Mouse (Mus musculus): Measurements from ENCODE around the gene Mturn. TPM values are rescaled to one million over a fixed set of nuclear protein-coding genes. Genes with fewer than 3 reads are reported as not detected.

Mturn gene
- polyA plus RNA-seq, 1 experiment = 0.05 TPM

DNA sequence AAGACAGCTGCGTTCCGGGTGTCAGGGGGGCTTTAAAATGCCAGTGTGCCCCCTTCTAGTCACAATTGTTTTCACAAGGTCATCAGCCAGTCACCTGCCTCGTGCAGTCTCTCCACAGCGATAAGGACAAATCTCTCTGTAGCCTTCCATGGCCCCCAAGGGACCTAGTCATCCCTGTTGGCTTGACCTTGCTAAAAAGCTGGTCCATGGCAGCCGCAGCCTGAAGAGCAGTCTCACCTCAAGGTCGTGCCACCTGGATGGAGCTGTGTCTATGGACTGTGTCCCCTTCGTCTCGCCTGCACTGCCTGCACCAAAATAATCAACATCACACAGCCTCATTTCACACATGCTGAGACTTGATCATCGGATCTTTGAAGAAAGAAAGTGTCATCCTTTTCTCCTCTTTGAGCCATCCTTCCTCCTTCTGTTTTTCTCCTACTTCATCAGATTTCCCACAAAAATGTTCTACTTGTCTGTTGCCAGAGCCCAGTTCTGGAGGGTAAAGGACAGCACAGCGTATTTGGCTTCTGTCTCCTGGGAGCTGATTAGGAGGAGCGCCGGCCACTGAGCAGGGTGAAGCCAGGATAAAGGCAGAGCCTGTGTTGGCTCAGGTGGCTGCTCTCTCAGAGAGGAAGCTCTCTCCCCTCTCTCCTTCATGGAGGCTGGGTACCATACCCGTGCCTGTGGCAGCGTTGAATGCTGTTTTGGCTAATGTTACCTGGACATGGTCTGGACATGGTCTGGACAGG lies 10.1 kb downstream of the Mturn start:
- Histone ChIP-seq H3K4me3 (replicated peaks) (no peak overlapping the region), H3K27me3 (ENCODE audit: control insufficient read depth) (peaks cover 4% of the 10 kb centered on the region; the same call in 1 of the 2 replicates), H3K4me1 (ENCODE audit: control insufficient read depth) (no peaks in the 10 kb centered on the region), H3K36me3 (ENCODE audit: control insufficient read depth) (no peaks in the 10 kb centered on the region), H3K9me3 (ENCODE audit: control insufficient read depth, low read length) (no peaks in the 10 kb centered on the region)
- TF ChIP-seq GATA1 (IDR thresholded peaks at IDR 0.05; ENCODE audit: low read length) (no peak), TAL1 (IDR thresholded peaks at IDR 0.05; ENCODE audit: low read length) (no peak)

DNA sequence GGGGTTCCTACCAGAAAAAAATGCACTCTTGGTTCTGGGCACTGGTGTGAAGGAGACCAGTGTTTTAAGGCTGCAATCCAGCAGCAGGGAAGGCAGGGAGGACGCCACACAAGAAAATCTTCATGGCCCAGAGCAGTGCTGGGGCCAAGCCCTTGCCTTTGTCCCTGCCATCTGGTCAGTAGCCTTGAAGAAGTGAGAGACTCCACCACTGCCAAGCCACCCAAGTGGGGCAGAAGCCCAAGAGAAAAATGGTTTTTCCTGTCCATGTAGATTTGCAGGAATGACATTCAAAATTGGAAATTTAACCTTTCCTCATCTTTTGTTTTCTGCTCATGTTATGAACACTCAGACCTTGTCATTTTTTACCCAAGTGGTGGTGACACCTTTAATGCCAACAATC lies 10.8 kb downstream of the Mturn start:
- TF ChIP-seq TAL1 (IDR thresholded peaks at IDR 0.05; ENCODE audit: low read length) = no peak
- TF ChIP-seq GATA1 (IDR thresholded peaks at IDR 0.05; ENCODE audit: low read length) = no peak
- Histone ChIP-seq H3K27me3 (ENCODE audit: control insufficient read depth) (peaks cover 8% of the 10 kb centered on the region), H3K9me3 (ENCODE audit: control insufficient read depth, low read length) (no peaks in the 10 kb centered on the region), H3K4me1 (ENCODE audit: control insufficient read depth) (no peaks in the 10 kb centered on the region), H3K4me3 (replicated peaks) (no peak overlapping the region), H3K36me3 (ENCODE audit: control insufficient read depth) (no peaks in the 10 kb centered on the region)

GRCm38 (mm10) chr6:54693286-54693685 lies 11.9 kb downstream of the Mturn start:
- Histone ChIP-seq H3K4me3 (replicated peaks) (no peak overlapping the region), H3K27me3 (ENCODE audit: control insufficient read depth) (peaks cover 12% of the 10 kb centered on the region), H3K4me1 (ENCODE audit: control insufficient read depth) (no peaks in the 10 kb centered on the region), H3K36me3 (ENCODE audit: control insufficient read depth) (no peaks in the 10 kb centered on the region), H3K9me3 (ENCODE audit: control insufficient read depth, low read length) (no peaks in the 10 kb centered on the region)
- no peak for TF ChIP-seq GATA1 (IDR thresholded peaks at IDR 0.05; ENCODE audit: low read length)
- no peak for TF ChIP-seq TAL1 (IDR thresholded peaks at IDR 0.05; ENCODE audit: low read length)

DNA sequence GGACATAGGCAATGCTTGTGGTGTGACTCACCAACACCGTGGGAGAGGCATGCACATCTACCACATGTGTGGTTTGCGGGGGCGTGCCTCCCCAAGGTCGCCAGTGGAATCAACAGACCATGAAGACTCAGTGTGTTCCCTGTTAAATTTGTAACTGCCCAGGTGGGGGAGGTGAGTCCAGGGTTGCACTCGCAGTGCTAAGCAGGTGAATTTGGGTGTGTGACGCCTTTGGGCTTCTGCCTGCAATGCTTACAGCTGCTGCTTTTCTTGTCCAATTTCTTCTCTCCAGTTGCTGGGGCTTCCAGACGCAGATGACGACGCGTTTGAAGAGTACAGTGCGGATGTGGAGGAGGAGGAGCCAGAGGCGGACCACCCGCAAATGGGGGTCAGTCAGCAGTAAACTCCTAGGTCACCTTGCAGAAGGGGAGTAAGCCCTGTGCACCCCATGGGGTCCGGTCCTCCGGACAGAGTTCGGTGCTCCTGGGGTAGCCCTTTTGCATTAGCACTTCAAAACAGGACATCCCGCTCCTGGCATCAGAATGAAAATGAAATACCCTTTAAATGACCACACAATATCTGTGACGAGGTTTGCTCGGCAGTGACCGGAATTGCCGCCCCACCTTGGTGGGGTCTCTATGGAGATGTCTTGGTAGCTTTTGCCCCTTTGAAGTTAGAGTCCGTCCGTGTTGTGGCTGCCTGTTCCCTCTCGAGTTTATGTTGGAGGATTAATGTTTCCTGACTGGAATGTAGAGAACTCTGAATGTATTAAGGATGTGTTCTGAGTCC lies 17.5 kb downstream of the Mturn start:
- TF ChIP-seq TAL1 (IDR thresholded peaks at IDR 0.05; ENCODE audit: low read length) (no peak), GATA1 (IDR thresholded peaks at IDR 0.05; ENCODE audit: low read length) (no peak)
- Histone ChIP-seq H3K4me1 (ENCODE audit: control insufficient read depth) (no peaks in the 10 kb centered on the region), H3K4me3 (replicated peaks) (peak overlapping the region; percentile 0), H3K27me3 (ENCODE audit: control insufficient read depth) (peaks cover 50% of the 10 kb centered on the region), H3K9me3 (ENCODE audit: control insufficient read depth, low read length) (no peaks in the 10 kb centered on the region), H3K36me3 (ENCODE audit: control insufficient read depth) (no peaks in the 10 kb centered on the region)

GRCm38 (mm10) chr6:54699477-54700056 lies 18.1 kb downstream of the Mturn start:
- peak overlapping the region; percentile 0 for H3K4me3 ChIP-seq (replicated peaks)

DNA sequence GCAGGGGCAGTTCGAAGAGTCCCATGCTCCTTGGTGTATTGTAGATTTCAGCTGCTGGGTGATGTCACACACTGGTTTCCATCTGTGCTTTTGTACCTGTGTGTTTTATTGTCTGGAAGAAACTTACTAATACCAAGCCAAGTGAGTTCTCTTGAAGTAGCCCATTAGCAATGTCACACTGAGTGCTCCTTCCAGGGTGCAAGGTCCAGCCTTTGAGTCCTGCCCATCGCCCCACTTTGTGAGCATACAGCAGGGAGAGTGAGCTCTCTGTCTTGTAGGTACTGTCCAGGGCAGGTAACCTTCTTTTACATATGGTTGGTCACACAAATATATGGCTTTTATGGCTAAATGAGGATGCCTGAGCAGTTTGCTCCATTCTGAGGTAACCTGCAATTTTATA lies 19.1 kb downstream of the Mturn start:
- no peak overlapping the region for H3K4me3 ChIP-seq (replicated peaks)
- H3K4me1 ChIP-seq (ENCODE audit: control insufficient read depth) = peaks cover 2% of the 10 kb centered on the region
- H3K9me3 ChIP-seq (ENCODE audit: control insufficient read depth, low read length) = no peaks in the 10 kb centered on the region
- H3K36me3 ChIP-seq (ENCODE audit: control insufficient read depth) = no peaks in the 10 kb centered on the region
- H3K27me3 ChIP-seq (ENCODE audit: control insufficient read depth) = peaks cover 54% of the 10 kb centered on the region
- TF ChIP-seq TAL1 (IDR thresholded peaks at IDR 0.05; ENCODE audit: low read length) (no peak), GATA1 (IDR thresholded peaks at IDR 0.05; ENCODE audit: low read length) (no peak)

More at GRCm38 (mm10) chr6:54699477-54700056, 18.1 kb downstream of the Mturn start:
- no peaks in the 10 kb centered on the region for H3K9me3 ChIP-seq (ENCODE audit: control insufficient read depth, low read length)
- peaks cover 53% of the 10 kb centered on the region for H3K27me3 ChIP-seq (ENCODE audit: control insufficient read depth)
- no peaks in the 10 kb centered on the region for H3K36me3 ChIP-seq (ENCODE audit: control insufficient read depth)
- no peaks in the 10 kb centered on the region for H3K4me1 ChIP-seq (ENCODE audit: control insufficient read depth)
- TF ChIP-seq GATA1 (IDR thresholded peaks at IDR 0.05; ENCODE audit: low read length) = no peak

GRCm38 (mm10) chr6:54701901-54702300 lies 20.5 kb downstream of the Mturn start:
- Histone ChIP-seq H3K4me1 (ENCODE audit: control insufficient read depth) (peaks cover 4% of the 10 kb centered on the region), H3K9me3 (ENCODE audit: control insufficient read depth, low read length) (no peaks in the 10 kb centered on the region), H3K36me3 (ENCODE audit: control insufficient read depth) (no peaks in the 10 kb centered on the region), H3K4me3 (replicated peaks) (no peak overlapping the region), H3K27me3 (ENCODE audit: control insufficient read depth) (peaks cover 53% of the 10 kb centered on the region)
- no peak for TF ChIP-seq TAL1 (IDR thresholded peaks at IDR 0.05; ENCODE audit: low read length)
- no peak for TF ChIP-seq GATA1 (IDR thresholded peaks at IDR 0.05; ENCODE audit: low read length)

- Histone ChIP-seq H3K27me3 (ENCODE audit: control insufficient read depth) (peaks cover 42% of the 10 kb centered on the region), H3K4me1 (ENCODE audit: control insufficient read depth) (peaks cover 4% of the 10 kb centered on the region), H3K36me3 (ENCODE audit: control insufficient read depth) (no peaks in the 10 kb centered on the region), H3K9me3 (ENCODE audit: control insufficient read depth, low read length) (no peaks in the 10 kb centered on the region), H3K4me3 (replicated peaks) (no peak overlapping the region)
- no peak for TF ChIP-seq GATA1 (IDR thresholded peaks at IDR 0.05; ENCODE audit: low read length)
- TF ChIP-seq TAL1 (IDR thresholded peaks at IDR 0.05; ENCODE audit: low read length) = no peak
These were observed 22.5 kb downstream of the Mturn start for GRCm38 (mm10) chr6:54703633-54704538.

All from erythroblast, embryonic 14.5 days (primary cell).